Mouse (Mus musculus): Measurements from ENCODE around the gene Trub1.

Trub1 gene

DNA sequence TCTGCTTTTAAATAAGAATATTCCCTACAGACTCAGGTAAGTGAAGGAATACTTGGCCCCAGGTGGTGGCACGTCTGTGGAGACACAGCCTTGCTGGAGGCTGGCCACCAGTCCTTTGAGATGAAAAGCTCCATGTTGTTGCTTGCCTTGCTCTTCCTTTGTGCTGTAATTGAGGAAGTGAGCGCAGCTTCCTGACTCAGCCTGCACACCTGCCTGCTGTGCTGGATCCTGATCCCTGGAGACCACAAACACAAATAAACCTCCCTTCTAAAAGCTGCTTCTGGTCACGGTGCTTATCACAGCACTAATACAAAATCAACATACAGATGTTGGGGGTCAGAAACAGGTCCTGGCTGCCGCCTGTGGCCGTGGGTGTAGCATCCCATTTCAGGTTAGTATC is 41.3 kb downstream of the Trub1 start:
- no peak for DNase-seq (ENCODE audit: low spot score in 2 of 2)

GRCm38 (mm10) chr19:57498110-57498743 is 45.5 kb downstream of the Trub1 start:
- no peak for DNase-seq (ENCODE audit: low spot score in 2 of 2)

GRCm38 (mm10) chr19:57498884-57499410 is 46.2 kb downstream of the Trub1 start:
- no peak for DNase-seq (ENCODE audit: low spot score in 2 of 2)

GRCm38 (mm10) chr19:57500254-57500653 is 47.5 kb downstream of the Trub1 start:
- no peak for DNase-seq (ENCODE audit: low spot score in 2 of 2)

DNA sequence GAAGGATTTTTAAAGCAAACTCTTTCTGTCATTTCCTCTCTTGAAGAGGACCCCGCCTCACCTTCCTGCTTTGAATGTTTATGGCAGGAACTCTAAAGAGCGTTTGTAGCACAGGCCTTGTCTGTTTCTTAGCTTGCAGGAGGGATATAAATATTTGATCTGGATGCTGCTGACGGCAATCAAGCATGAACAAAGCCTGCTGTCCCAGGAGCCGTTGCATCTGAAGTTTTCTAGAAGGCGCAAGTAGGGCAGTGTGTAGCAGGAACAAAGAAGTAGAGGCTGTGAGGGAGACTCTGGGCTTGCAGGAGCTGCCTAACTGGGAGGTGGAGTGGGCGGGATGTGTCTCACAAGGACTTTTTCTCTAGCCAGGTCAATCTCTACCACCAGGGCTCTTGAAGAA is 50.4 kb downstream of the Trub1 start:
- DNase-seq (ENCODE audit: low spot score in 2 of 2), result no peak

- DNase-seq (ENCODE audit: low spot score in 2 of 2), result no peak
Measured at GRCm38 (mm10) chr19:57505048-57505932, 52.6 kb downstream of the Trub1 start.

DNA sequence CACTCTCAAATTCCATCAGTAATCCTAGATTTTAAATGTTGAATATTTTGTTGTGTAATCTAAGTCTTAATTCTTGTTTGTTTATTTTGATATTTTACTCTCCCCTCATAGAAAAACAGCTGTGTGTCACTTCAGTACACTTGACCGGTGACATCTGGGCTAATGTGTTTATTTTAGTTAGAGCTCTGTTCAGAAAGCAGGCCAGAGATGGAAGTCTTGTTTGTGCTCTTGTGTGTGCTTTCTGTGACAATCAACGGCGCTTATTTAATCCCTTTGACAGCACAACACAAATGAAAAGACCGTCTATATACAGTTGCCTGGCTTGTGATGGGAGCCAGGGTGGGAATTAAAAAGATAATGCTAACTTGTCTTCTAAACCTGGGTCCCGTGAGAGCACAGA is 53.9 kb downstream of the Trub1 start:
- DNase-seq (ENCODE audit: low spot score in 2 of 2), result no peak

- no peak for DNase-seq (ENCODE audit: low spot score in 2 of 2)
Measured at GRCm38 (mm10) chr19:57508261-57508788, 55.6 kb downstream of the Trub1 start.

DNA sequence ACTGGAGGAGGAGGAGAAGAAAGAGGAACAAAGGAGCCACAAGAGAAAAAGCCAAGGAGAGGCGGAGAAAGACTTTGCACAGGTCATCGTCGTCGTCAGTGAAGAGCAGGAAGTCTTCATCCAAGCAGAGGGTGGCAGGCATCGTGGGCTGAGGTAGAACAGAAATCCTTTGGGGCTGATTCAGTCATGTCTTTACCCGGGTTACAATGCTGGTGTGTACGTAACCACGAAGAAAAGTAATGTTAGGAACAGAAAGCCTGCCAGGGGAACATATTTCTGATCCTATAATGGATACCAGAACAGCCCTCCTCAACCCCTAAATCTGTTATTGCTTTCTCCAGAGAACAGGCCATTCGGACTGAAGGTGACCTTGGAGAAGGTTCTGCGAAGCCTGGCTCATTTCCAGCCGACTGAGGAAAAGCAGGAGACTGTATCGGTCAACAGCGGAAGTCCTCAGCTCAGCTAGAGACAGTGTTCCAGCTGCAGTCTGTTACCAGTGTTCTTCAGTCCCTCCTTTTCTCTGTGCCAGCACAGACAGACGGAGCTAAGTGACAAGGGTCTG is 57.1 kb downstream of the Trub1 start:
- DNase-seq (ENCODE audit: low spot score in 2 of 2), result no peak

DNA sequence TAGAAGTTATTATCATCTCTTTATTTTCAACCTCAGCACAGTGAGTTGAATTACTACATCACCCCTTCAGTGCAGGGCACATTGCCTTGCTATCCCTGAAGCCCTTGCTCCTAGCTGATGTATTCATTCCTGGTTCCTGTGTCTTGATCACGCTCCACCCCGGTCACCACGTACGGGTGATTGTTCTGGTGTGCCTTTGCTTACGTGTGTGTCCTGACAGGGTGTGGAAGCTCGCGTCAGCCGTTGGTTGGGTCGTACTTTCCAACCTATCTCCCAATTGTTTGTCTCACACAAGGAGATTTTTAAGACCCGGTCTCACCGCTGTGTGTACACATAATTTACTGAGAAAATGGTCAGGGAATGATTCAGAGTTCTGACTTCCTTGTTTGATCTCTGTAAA is 58.1 kb downstream of the Trub1 start:
- no peak for DNase-seq (ENCODE audit: low spot score in 2 of 2)

GRCm38 (mm10) chr19:57513123-57513522 is 60.4 kb downstream of the Trub1 start:
- DNase-seq (ENCODE audit: low spot score in 2 of 2), result no peak

- no peak for DNase-seq (ENCODE audit: low spot score in 2 of 2)
Measured at GRCm38 (mm10) chr19:57521721-57522120, 69.0 kb downstream of the Trub1 start.

DNA sequence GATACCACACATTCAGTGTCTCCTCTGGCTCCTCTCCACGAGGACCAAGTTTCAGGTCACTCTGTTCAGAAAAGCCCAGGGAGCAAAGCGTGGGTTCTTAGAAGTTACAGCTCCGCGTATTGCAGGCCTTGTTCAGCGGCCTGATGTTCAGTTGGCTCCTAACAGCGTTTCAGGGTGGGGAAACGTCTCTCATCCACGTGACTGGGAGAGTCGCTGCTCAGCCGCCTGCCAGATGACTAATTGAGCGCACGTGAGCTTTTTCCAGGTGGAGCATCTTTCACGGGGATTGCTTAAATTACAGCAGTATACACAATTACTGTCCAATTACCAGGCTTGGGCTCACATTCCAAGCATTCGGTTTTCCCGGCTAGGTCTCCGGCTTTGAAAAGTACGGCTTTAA is 70.7 kb downstream of the Trub1 start:
- DNase-seq (ENCODE audit: low spot score in 2 of 2), result no peak

DNA sequence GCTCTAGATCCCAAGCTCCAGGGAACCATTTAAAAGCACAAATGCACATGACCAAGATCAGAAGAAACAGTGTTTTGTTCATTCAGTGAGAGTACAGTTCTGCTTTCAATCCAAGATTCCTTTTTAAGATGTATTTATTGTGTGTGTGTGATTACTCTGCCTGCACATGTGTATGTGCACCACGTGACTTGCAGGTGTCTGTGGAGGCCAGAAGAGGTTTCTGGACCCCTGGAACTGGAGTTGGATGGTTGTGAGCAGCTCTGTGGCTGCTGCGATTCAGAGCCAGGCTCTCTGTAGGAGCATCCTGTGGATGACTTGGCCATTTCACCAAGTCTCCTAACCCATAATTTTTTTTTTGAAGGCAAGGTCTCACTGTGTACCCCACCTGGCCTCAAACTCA is 73.0 kb downstream of the Trub1 start:
- DNase-seq (ENCODE audit: low spot score in 2 of 2), result no peak

GRCm38 (mm10) chr19:57530212-57530611 is 77.5 kb downstream of the Trub1 start:
- DNase-seq (ENCODE audit: low spot score in 2 of 2), result no peak

- no peak for DNase-seq (ENCODE audit: low spot score in 2 of 2)
Measured at GRCm38 (mm10) chr19:57534262-57534661, 81.5 kb downstream of the Trub1 start.

DNA sequence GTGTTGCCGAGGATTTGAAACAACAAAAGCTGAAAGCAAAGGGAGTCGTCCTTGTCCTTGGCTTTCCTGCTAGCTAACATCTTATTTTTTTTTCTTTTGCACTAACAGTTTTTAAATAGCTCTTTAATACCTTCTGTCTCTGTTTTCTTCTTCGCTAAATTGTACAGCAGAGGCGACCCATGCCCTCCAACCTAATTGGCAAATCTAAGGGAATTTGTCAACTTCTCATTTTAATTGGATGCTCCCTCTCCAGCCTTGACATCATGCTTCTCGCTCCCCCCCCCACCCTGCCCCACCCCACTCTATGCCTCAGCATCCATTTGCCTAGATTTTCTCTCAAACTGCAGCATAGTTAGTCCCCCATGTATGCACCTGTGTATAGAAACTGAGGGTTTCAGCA is 83.8 kb downstream of the Trub1 start:
- DNase-seq (ENCODE audit: low spot score in 2 of 2), result no peak

DNA sequence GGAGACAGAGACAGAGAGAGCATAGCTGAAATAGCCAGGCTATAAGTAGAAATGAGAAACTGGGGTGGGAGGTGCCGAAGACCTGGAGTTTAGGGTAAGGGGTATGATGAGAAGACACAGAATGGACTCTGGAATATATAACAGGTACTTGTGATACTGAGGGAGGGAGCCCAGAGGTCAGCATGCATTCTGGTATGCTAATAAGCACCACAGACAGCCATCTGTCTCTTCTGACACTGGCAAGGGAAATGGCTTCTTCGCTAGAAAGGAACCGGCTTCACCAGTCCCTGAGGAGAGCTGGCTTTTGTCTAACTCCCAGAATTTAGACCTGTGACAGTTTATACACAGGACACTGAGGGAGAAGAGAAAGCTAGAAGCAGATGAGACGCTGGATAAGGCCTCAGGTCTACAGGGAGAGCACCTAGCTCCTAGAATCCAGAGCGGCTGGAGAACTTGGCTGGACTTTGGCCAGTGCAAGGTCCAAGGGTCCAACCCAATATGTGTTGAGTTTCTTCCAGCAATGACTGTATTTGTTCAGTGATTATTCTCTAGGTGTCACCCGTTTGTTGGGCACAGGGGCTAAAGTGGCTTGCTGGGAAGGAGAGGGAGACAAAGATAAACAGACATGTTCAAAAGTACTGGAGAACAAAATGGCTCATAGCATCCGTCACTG is 84.9 kb downstream of the Trub1 start:
- no peak for DNase-seq (ENCODE audit: low spot score in 2 of 2)

GRCm38 (mm10) chr19:57540118-57540517 is 87.4 kb downstream of the Trub1 start:
- DNase-seq (ENCODE audit: low spot score in 2 of 2), result no peak
